Mouse (Mus musculus) intestine, embryonic 16.5 days (tissue): ENCODE measurements around the gene Mymx. TPM values are rescaled to one million over a fixed set of nuclear protein-coding genes. Genes with fewer than 3 reads are reported as not detected.
A peak's percentile ranks its signal among the peaks of the same experiment; 100 is the strongest.

ENCODE experiments used
- ATAC-seq: fragments of 200-750 bp; cut with Nextera tagmentation; 2 replicates; pipeline ENCODE4 v1.8.0; 2017; ENCODE audit warnings: moderate TSS enrichment, moderate library complexity
- H3K27ac ChIP-seq: fragments of 300-500 bp; sonication (generic); 2 replicates; pipeline ENCODE4 v1.5.1; 2014; ENCODE audit warnings: mild to moderate bottlenecking, low read length
- H3K27me3 ChIP-seq: fragments of 300-500 bp; sonication (generic); replicated peaks from 2 replicates; pipeline ENCODE4 v1.6.1; 2014; ENCODE audit warnings: low read length, control low read depth, mixed read lengths; ENCODE audit not compliant: control insufficient read depth, insufficient read depth
- H3K36me3 ChIP-seq: fragments of 300-500 bp; sonication (generic); 2 replicates; pipeline ENCODE4 v1.6.1; 2014; ENCODE audit warnings: low read length, control low read depth; ENCODE audit not compliant: control insufficient read depth, insufficient read depth
- H3K4me1 ChIP-seq: fragments of 300-500 bp; sonication (generic); 2 replicates; pipeline ENCODE4 v1.6.1; 2014; ENCODE audit warnings: low read length, control low read depth, mixed read lengths; ENCODE audit not compliant: control insufficient read depth, insufficient read depth
- H3K4me2 ChIP-seq: fragments of 300-500 bp; sonication (generic); 2 replicates; pipeline ENCODE4 v1.6.1; 2014; ENCODE audit warnings: low read depth, low read length, control low read depth
- H3K4me3 ChIP-seq: fragments of 300-500 bp; sonication (generic); 2 replicates; pipeline ENCODE4 v1.5.1; 2014; ENCODE audit warnings: mild to moderate bottlenecking, low read length
- H3K9ac ChIP-seq: fragments of 300-500 bp; sonication (generic); 2 replicates; pipeline ENCODE4 v1.6.1; 2014; ENCODE audit warnings: low read depth, low read length
- H3K9me3 ChIP-seq: fragments of 300-500 bp; sonication (generic); 2 replicates; pipeline ENCODE4 v1.6.1; 2016; ENCODE audit warnings: low read length, control low read depth; ENCODE audit not compliant: control insufficient read depth
- WGBS: fragments of 180-500 bp; shearing (Covaris S2); extraction: QIAGEN DNeasy Blood & Tissue Kit; methylation state at CpG from one replicate; pipeline ENCODE4 v1.1.7; 2014; 5-methylcytosine and 5-hydroxymethylcytosine counted together
- polyA plus RNA-seq: library from polyadenylated mRNA; unstranded; fragments of >200 nt; fragmentation: Nextera tagmentation; extraction: Ambion mirVana; gene quantifications from 2 replicates; pipeline ENCODE4 v1.2.1, GENCODE M21; 2015

The Mymx gene
- polyA plus RNA-seq, 1 experiment from 2014 or later, result 0.22 TPM

DNA sequence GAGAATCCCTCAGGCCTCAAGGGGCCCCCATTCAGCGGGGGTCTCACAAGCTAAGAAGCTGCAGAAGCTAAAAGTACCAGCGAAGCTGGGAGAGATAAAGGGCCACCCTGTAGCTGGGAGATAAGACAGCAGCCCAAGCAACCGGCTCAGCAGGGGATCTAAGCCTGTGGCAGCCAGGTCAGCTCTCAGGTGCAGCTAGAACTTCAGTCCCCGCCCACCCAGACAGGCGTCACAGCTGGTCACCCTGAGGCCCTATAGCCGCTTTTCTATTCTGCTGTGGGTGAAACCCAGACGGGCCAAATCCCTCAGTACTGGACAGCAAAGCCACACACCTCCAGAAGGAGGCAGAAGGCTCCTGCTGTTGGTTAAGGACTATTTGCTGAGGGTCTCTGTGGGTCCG, 8.4 kb downstream of the Mymx start:
- Histone ChIP-seq H3K27ac (no peak overlapping the region), H3K9me3 (no peaks in the 10 kb centered on the region), H3K4me3 (no peak overlapping the region), H3K9ac (peak overlapping the region; percentile 51), H3K27me3 (no peaks in the 10 kb centered on the region), H3K36me3 (peaks cover 4% of the 10 kb centered on the region; the same call in 1 of the 2 replicates), H3K4me2 (peak overlapping the region; percentile 100; the same call in 1 of the 2 replicates), H3K4me1 (peaks cover 55% of the 10 kb centered on the region)
- WGBS, result 38% methylated on average over 8 of the region's 8 CpGs
- 0 out of 2 replicates have a peak, but pooled peaks have one; percentile 9 for ATAC-seq

GRCm38 (mm10) chr17:45592606-45593431, 9.1 kb downstream of the Mymx start:
- ATAC-seq, result no peak
- peak overlapping the region; percentile 30 for H3K4me2 ChIP-seq
- H3K9ac ChIP-seq, result peak overlapping the region; percentile 51; the same call in 1 of the 2 replicates
- H3K4me3 ChIP-seq, result 0 out of 2 replicates have a peak overlapping the region, but pooled peaks have one; percentile 10
- H3K27ac ChIP-seq, result peak overlapping the region; percentile 41
- H3K36me3 ChIP-seq, result peaks cover 4% of the 10 kb centered on the region; the same call in 1 of the 2 replicates
- WGBS, result 52% methylated on average over 8 of the region's 8 CpGs
- no peaks in the 10 kb centered on the region for H3K9me3 ChIP-seq
- peaks cover 48% of the 10 kb centered on the region for H3K4me1 ChIP-seq
- no peaks in the 10 kb centered on the region for H3K27me3 ChIP-seq

GRCm38 (mm10) chr17:45591701-45592605, 9.9 kb downstream of the Mymx start:
- Histone ChIP-seq H3K4me3 (no peak overlapping the region), H3K4me2 (peak overlapping the region; percentile 16; the same call in 1 of the 2 replicates), H3K9ac (peak overlapping the region; percentile 48), H3K9me3 (no peaks in the 10 kb centered on the region), H3K27me3 (no peaks in the 10 kb centered on the region), H3K27ac (peak overlapping the region; percentile 41; the same call in 1 of the 2 replicates), H3K36me3 (peaks cover 4% of the 10 kb centered on the region; the same call in 1 of the 2 replicates), H3K4me1 (peaks cover 46% of the 10 kb centered on the region)
- no peak for ATAC-seq
- 54% methylated on average over 16 of the region's 16 CpGs for WGBS

DNA sequence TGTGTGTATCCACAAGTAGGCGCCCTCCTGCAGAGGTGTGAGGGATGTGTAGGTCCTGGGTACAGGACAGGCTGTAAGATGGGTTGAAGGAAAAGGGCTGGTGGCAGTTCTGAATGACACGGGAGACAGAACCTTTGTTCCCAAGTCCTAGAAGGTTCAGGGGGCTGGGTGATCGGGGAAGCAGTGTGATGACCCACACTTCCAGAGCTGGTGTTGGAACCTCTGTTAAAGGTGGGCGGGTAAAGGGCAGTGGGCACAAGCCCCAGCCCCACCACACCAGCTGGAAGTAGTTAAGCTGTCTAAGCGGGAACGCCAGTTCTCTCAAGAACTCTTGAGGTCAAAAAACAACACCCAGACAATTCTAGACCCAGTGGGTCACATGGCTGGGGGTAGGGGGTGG, 11.5 kb downstream of the Mymx start:
- WGBS, result 77% methylated on average over 6 of the region's 6 CpGs

DNA sequence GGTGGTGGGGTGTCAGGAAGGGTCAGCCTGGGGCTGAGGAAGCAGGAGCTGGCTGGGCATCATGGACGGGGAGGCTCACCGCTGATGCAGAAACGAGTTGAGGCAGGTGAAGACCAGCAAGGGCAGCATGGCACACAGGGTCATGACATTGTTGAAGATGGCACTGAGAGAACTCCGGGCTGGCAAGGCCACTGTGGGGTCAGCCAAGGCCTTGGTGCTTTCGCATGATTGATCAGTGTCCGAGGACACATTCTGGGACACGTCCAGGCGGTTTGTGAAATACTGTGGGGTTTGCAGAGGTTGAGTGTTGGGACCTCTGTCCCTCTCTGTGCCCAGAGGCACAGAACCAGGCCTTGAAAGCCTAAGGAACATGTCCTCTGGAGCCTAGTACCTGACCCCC, 12.1 kb downstream of the Mymx start:
- peaks cover 42% of the 10 kb centered on the region for H3K4me1 ChIP-seq
- H3K9ac ChIP-seq, result no peak overlapping the region
- H3K4me3 ChIP-seq, result no peak overlapping the region
- ATAC-seq, result no peak
- no peaks in the 10 kb centered on the region for H3K9me3 ChIP-seq
- H3K4me2 ChIP-seq, result no peak overlapping the region
- WGBS, result 94% methylated on average over 8 of the region's 8 CpGs
- no peak overlapping the region for H3K27ac ChIP-seq
- H3K36me3 ChIP-seq, result peaks cover 4% of the 10 kb centered on the region
- H3K27me3 ChIP-seq, result no peaks in the 10 kb centered on the region

More for the DNA sequence above, 11.5 kb downstream of the Mymx start:
- Histone ChIP-seq H3K27me3 (no peaks in the 10 kb centered on the region), H3K4me2 (no peak overlapping the region), H3K27ac (no peak overlapping the region), H3K4me3 (no peak overlapping the region), H3K36me3 (peaks cover 4% of the 10 kb centered on the region), H3K4me1 (peaks cover 40% of the 10 kb centered on the region), H3K9me3 (no peaks in the 10 kb centered on the region), H3K9ac (no peak overlapping the region)
- no peak for ATAC-seq

DNA sequence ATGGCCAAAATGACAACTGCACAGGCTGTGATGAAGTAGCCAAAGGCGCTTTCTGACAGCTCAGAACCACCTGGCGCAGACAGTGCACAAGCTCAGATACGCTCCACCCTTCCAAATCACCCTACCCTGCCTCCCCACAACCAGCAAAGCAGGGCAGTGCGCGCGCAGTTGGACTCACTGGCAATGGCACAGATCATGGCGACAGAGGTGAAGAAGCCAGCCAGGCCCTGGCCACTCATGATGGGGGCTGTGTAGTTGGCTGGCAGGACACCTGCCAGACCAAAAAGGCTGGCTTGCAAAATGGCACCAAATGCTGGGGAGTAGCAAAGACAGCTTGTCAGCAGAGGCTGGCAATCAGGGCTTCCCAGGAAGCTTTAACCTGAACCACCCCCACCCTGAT, 12.7 kb downstream of the Mymx start:
- ATAC-seq, result no peak
- H3K4me3 ChIP-seq, result no peak overlapping the region
- no peak overlapping the region for H3K9ac ChIP-seq
- 95% methylated on average over 7 of the region's 7 CpGs for WGBS
- H3K27me3 ChIP-seq, result no peaks in the 10 kb centered on the region
- no peaks in the 10 kb centered on the region for H3K9me3 ChIP-seq
- peaks cover 4% of the 10 kb centered on the region for H3K36me3 ChIP-seq
- H3K4me2 ChIP-seq, result no peak overlapping the region
- peaks cover 42% of the 10 kb centered on the region for H3K4me1 ChIP-seq
- H3K27ac ChIP-seq, result no peak overlapping the region

GRCm38 (mm10) chr17:45588370-45588769, 13.5 kb downstream of the Mymx start:
- no peak overlapping the region for H3K9ac ChIP-seq
- no peak overlapping the region for H3K4me3 ChIP-seq
- no peaks in the 10 kb centered on the region for H3K9me3 ChIP-seq
- 89% methylated on average over 7 of the region's 7 CpGs for WGBS
- H3K27me3 ChIP-seq, result no peaks in the 10 kb centered on the region
- peaks cover 4% of the 10 kb centered on the region for H3K36me3 ChIP-seq
- H3K4me2 ChIP-seq, result no peak overlapping the region
- H3K27ac ChIP-seq, result no peak overlapping the region
- ATAC-seq, result no peak
- peaks cover 35% of the 10 kb centered on the region for H3K4me1 ChIP-seq

DNA sequence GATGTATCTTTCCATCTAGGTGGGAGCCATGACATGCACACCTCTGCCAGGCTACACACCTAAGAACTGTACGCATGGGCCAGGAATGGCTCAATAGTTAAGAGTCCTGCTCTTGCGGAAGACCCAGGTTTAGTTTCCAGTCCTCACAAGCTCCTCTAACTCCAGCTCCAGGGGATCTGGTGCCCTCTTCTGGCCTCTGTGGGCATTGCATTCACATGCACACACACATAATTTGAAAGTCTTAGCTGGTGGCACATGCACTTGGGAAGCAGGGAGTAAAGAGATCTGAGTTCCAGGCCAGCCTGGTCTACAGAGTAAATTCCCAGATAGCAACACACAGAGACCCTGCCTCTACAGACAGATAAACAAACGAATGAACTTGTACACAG, 15.5 kb downstream of the Mymx start:
- no peak overlapping the region for H3K27ac ChIP-seq
- H3K9ac ChIP-seq, result no peak overlapping the region
- WGBS, result 95% methylated on average over 3 of the region's 3 CpGs
- H3K4me1 ChIP-seq, result peaks cover 19% of the 10 kb centered on the region
- H3K4me3 ChIP-seq, result no peak overlapping the region
- H3K36me3 ChIP-seq, result peaks cover 4% of the 10 kb centered on the region
- no peaks in the 10 kb centered on the region for H3K27me3 ChIP-seq
- no peak overlapping the region for H3K4me2 ChIP-seq
- H3K9me3 ChIP-seq, result no peaks in the 10 kb centered on the region
- ATAC-seq, result no peak
